Mouse (Mus musculus): ENCODE results near the gene Cdh18.

DNA sequence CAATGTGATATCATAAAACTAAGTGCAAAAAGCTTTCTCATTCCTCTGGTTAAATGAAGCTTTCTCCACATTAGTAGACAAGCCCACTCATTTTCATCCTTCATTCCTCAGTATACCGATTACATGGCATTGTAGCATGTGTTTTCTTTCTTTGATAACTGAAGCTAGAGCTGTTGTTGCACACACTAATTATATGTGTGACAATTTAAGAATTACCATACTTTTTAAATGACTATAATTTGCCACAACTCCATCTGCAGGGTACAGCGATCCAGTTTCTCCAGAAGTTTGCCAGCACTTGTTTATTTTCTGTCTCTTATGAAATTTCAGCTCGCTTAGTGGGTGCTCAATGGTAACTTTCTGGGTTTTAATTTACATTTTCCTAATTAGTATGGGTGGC is 663.2 kb downstream of the Cdh18 start:
- no peak for TF ChIP-seq GATA1 (IDR thresholded peaks at IDR 0.05; ENCODE audit: borderline replicate concordance, low read length)
- no peak for TF ChIP-seq FLI1 (IDR thresholded peaks at IDR 0.05; ENCODE audit: low read length)

Measured in megakaryocyte, embryonic 14.5 days (primary cell).